Mouse (Mus musculus): ENCODE results near the gene Fcrla. TPM values are rescaled to one million over a fixed set of nuclear protein-coding genes. Genes with fewer than 3 reads are reported as not detected.
"Not testable (repeated sequence)": the region's sequence is repeated elsewhere in the genome, so short reads cannot be mapped to it uniquely, and the experiment has no call there.

Gene Fcrla
- total RNA-seq (2021): not detected

- intact Hi-C loops (cut with DNase I): no loop called here
Observed at GRCm38 (mm10) chr1:170927378-170927777, at the start of gene Fcrla. Fcrla (minus strand) TSS chr1:170927583.

GRCm38 (mm10) chr1:170976447-170976846 is 49.1 kb upstream of the Fcrla start, which contains the start of gene Fcgr2b:
Fcgr2b (minus strand) TSS chr1:170976547.
- intact Hi-C loops (cut with DNase I): no loop called here

More at GRCm38 (mm10) chr1:170927378-170927777, at the start of gene Fcrla:
- DNase-seq (ENCODE audit: low spot score in 2 of 2): no peak

GRCm38 (mm10) chr1:170975751-170976161 is 48.4 kb upstream of the Fcrla start:
- intact Hi-C loops (cut with DNase I): no loop called here
- DNase-seq (ENCODE audit: low spot score in 2 of 2): peak in 1 of 2 experiments; percentile 6

More at GRCm38 (mm10) chr1:170976447-170976846, 49.1 kb upstream of the Fcrla start, which contains the start of gene Fcgr2b:
- no peak for DNase-seq (ENCODE audit: low spot score in 2 of 2)

- DNase-seq (ENCODE audit: low spot score in 2 of 2); intact Hi-C loops (cut with DNase I): not testable (repeated sequence)
Observed at GRCm38 (mm10) chr1:170975350-170975749, 48.0 kb upstream of the Fcrla start.

GRCm38 (mm10) chr1:170974736-170975135 is 47.4 kb upstream of the Fcrla start:
- DNase-seq (ENCODE audit: low spot score in 2 of 2): no peak
- intact Hi-C loops (cut with DNase I): no loop called here

GRCm38 (mm10) chr1:170974171-170974570 is 46.8 kb upstream of the Fcrla start:
- intact Hi-C loops (cut with DNase I): no loop called here
- DNase-seq (ENCODE audit: low spot score in 2 of 2): no peak

GRCm38 (mm10) chr1:170972936-170973335 is 45.6 kb upstream of the Fcrla start:
- DNase-seq (ENCODE audit: low spot score in 2 of 2): no peak
- intact Hi-C loops (cut with DNase I): no loop called here

- intact Hi-C loops (cut with DNase I): no loop called here
- no peak for DNase-seq (ENCODE audit: low spot score in 2 of 2)
Observed at GRCm38 (mm10) chr1:170972494-170972893, 45.1 kb upstream of the Fcrla start.

- intact Hi-C loops (cut with DNase I): no loop called here
- no peak for DNase-seq (ENCODE audit: low spot score in 2 of 2)
Observed at GRCm38 (mm10) chr1:170968576-170968975, 41.2 kb upstream of the Fcrla start.

GRCm38 (mm10) chr1:170967581-170967980 is 40.2 kb upstream of the Fcrla start:
- intact Hi-C loops (cut with DNase I): no loop called here
- DNase-seq (ENCODE audit: low spot score in 2 of 2): no peak

GRCm38 (mm10) chr1:170963087-170963486 is 35.7 kb upstream of the Fcrla start:
- DNase-seq (ENCODE audit: low spot score in 2 of 2): no peak
- intact Hi-C loops (cut with DNase I): no loop called here

GRCm38 (mm10) chr1:170962301-170962700 is 34.9 kb upstream of the Fcrla start:
- DNase-seq (ENCODE audit: low spot score in 2 of 2): no peak
- intact Hi-C loops (cut with DNase I): no loop called here

- intact Hi-C loops (cut with DNase I): no loop called here
Observed at GRCm38 (mm10) chr1:170961101-170961500, 33.7 kb upstream of the Fcrla start.

GRCm38 (mm10) chr1:170959791-170960190 is 32.4 kb upstream of the Fcrla start:
- intact Hi-C loops (cut with DNase I): no loop called here
- no peak for DNase-seq (ENCODE audit: low spot score in 2 of 2)

More at GRCm38 (mm10) chr1:170961101-170961500, 33.7 kb upstream of the Fcrla start:
- DNase-seq (ENCODE audit: low spot score in 2 of 2): no peak

- DNase-seq (ENCODE audit: low spot score in 2 of 2): no peak
- intact Hi-C loops (cut with DNase I): no loop called here
Observed at GRCm38 (mm10) chr1:170958225-170958624, 30.8 kb upstream of the Fcrla start.

- intact Hi-C loops (cut with DNase I): no loop called here
- DNase-seq (ENCODE audit: low spot score in 2 of 2): no peak
Observed at GRCm38 (mm10) chr1:170953192-170953591, 25.8 kb upstream of the Fcrla start.

- intact Hi-C loops (cut with DNase I): loop anchor here (1.0 kb wide), 1 partner anchor 9 kb away; no protein-coding TSS in a partner anchor
- DNase-seq (ENCODE audit: low spot score in 2 of 2): no peak
Observed at GRCm38 (mm10) chr1:170950772-170951171, 23.4 kb upstream of the Fcrla start.

- intact Hi-C loops (cut with DNase I); DNase-seq (ENCODE audit: low spot score in 2 of 2): not testable (repeated sequence)
Observed at GRCm38 (mm10) chr1:170944908-170945307, 17.5 kb upstream of the Fcrla start.

GRCm38 (mm10) chr1:170944151-170944550 is 16.8 kb upstream of the Fcrla start:
- intact Hi-C loops (cut with DNase I); DNase-seq (ENCODE audit: low spot score in 2 of 2): not testable (repeated sequence)

- DNase-seq (ENCODE audit: low spot score in 2 of 2): no peak
- intact Hi-C loops (cut with DNase I): no loop called here
Observed at GRCm38 (mm10) chr1:170939255-170939654, 11.9 kb upstream of the Fcrla start.

GRCm38 (mm10) chr1:170934383-170934782 is 7.0 kb upstream of the Fcrla start:
- intact Hi-C loops (cut with DNase I): no loop called here
- no peak for DNase-seq (ENCODE audit: low spot score in 2 of 2)

- intact Hi-C loops (cut with DNase I): no loop called here
- DNase-seq (ENCODE audit: low spot score in 2 of 2): no peak
Observed at GRCm38 (mm10) chr1:170933940-170934339, 6.6 kb upstream of the Fcrla start.
